Mouse (Mus musculus): ENCODE results near the gene Aoc1. TPM values are rescaled to one million over a fixed set of nuclear protein-coding genes. Genes with fewer than 3 reads are reported as not detected.

Gene Aoc1
- polyA plus RNA-seq, 1 experiment = 0.04 TPM

GRCm38 (mm10) chr6:48929595-48929994, 56.9 kb downstream of the Aoc1 start, which contains the start of gene 1600015I10Rik:
Gene 1600015I10Rik (plus strand): TSS chr6:48929895.
- TF ChIP-seq POLR2A (IDR thresholded peaks at IDR 0.05; ENCODE audit: borderline replicate concordance, extremely low read depth, insufficient read depth, insufficient read length, poor library complexity, severe bottlenecking) (no peak), CTCF (IDR thresholded peaks at IDR 0.05; ENCODE audit: borderline replicate concordance, extremely low read depth, insufficient read depth, insufficient read length) (no peak)
- DNase-seq (ENCODE audit: low read depth) = no peak

- TF ChIP-seq POLR2A (IDR thresholded peaks at IDR 0.05; ENCODE audit: borderline replicate concordance, extremely low read depth, insufficient read depth, insufficient read length, poor library complexity, severe bottlenecking) (no peak), CTCF (IDR thresholded peaks at IDR 0.05; ENCODE audit: borderline replicate concordance, extremely low read depth, insufficient read depth, insufficient read length) (no peak)
- no peak for DNase-seq (ENCODE audit: low read depth)
These were observed 76.9 kb downstream of the Aoc1 start for GRCm38 (mm10) chr6:48949596-48949995.

GRCm38 (mm10) chr6:48950676-48951075, 78.0 kb downstream of the Aoc1 start:
- no peak for TF ChIP-seq POLR2A (IDR thresholded peaks at IDR 0.05; ENCODE audit: borderline replicate concordance, extremely low read depth, insufficient read depth, insufficient read length, poor library complexity, severe bottlenecking)
- no peak for TF ChIP-seq CTCF (IDR thresholded peaks at IDR 0.05; ENCODE audit: borderline replicate concordance, extremely low read depth, insufficient read depth, insufficient read length)
- DNase-seq (ENCODE audit: low read depth) = no peak

DNA sequence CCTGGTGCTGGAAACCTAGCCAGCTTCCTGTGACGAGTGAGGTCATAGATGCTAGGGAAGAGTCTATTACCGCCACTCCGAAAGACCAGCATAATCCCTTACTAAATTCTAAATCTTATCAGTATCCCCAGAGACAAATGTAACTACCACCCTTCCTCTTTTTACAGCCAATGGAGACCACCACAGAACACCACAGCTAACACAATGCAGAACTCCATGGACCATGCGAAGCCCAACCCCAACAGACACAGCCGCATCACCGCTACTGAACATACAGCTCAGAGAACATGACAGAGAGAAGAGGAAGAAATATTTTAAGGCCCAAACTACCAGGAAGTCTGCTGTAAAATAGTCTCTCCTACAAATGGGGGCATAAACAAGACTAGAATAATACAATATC, 78.9 kb downstream of the Aoc1 start:
- no peak for TF ChIP-seq POLR2A (IDR thresholded peaks at IDR 0.05; ENCODE audit: borderline replicate concordance, extremely low read depth, insufficient read depth, insufficient read length, poor library complexity, severe bottlenecking)
- TF ChIP-seq CTCF (IDR thresholded peaks at IDR 0.05; ENCODE audit: borderline replicate concordance, extremely low read depth, insufficient read depth, insufficient read length) = no peak
- no peak for DNase-seq (ENCODE audit: low read depth)

GRCm38 (mm10) chr6:48953220-48953619, 80.5 kb downstream of the Aoc1 start:
- no peak for DNase-seq (ENCODE audit: low read depth)
- TF ChIP-seq CTCF (IDR thresholded peaks at IDR 0.05; ENCODE audit: borderline replicate concordance, extremely low read depth, insufficient read depth, insufficient read length) = no peak
- TF ChIP-seq POLR2A (IDR thresholded peaks at IDR 0.05; ENCODE audit: borderline replicate concordance, extremely low read depth, insufficient read depth, insufficient read length, poor library complexity, severe bottlenecking) = no peak

DNA sequence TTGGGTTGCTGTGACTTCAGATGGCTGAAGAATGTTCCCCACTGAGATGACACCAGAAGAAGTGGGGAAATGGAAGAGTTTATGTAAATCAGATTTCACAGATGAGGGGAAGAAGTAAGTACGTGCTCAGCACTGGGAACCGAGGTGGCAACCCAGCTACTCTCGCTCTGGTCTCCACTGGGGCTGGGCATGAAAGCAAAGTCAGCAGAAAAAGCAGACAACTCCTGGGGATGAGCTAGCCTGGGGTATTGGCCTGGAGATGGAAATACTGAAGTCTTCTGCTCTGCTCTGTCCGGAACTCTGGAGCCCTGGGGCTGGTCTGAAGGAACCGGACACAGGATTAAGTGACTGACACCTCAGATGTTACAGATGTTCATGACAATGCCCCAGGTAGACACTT, 81.5 kb downstream of the Aoc1 start:
- DNase-seq (ENCODE audit: low read depth) = no peak
- TF ChIP-seq POLR2A (IDR thresholded peaks at IDR 0.05; ENCODE audit: borderline replicate concordance, extremely low read depth, insufficient read depth, insufficient read length, poor library complexity, severe bottlenecking) = no peak
- no peak for TF ChIP-seq CTCF (IDR thresholded peaks at IDR 0.05; ENCODE audit: borderline replicate concordance, extremely low read depth, insufficient read depth, insufficient read length)

DNA sequence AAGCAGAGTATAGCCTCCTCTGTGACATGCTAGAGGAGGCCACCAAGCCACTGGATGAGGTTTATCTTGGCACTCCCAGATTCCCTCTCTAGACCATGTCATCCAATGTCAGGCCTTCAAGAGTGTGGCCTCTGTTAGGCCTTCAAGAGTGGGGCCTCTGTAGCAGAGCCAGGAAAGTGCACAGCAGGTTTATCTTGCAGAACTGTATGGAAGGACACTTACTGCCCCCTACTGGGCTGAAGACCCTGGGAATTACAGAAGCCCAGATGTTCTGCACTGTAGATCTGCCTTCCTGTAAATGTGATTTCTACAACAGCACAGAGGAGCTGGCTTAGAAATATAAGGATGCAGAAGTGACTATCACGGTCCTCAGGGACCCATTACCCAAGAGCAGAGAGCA, 82.2 kb downstream of the Aoc1 start:
- TF ChIP-seq POLR2A (IDR thresholded peaks at IDR 0.05; ENCODE audit: borderline replicate concordance, extremely low read depth, insufficient read depth, insufficient read length, poor library complexity, severe bottlenecking) (no peak), CTCF (IDR thresholded peaks at IDR 0.05; ENCODE audit: borderline replicate concordance, extremely low read depth, insufficient read depth, insufficient read length) (peak; percentile 59; the same call in 1 of the 2 replicates)
- DNase-seq (ENCODE audit: low read depth) = peak; percentile 69

DNA sequence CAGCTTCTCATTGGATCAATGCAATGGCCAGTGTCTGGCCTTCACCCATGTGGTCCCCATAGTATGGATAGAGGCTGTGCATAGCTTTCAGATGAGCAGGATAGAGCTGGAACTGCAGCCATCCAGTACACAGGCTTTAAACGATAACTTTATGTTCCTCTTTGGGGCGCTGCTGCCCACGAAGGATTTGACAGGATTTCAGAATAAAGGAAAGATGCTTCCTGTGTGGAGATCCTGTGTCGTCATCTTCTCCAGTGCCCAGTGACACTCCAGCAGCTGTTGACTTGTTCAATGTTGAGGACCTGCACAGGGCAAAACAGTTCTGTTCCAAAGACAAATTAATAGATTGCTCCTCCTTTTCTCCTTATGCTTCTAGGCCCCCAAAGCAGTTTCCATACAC, 84.1 kb downstream of the Aoc1 start:
- DNase-seq (ENCODE audit: low read depth) = no peak
- TF ChIP-seq POLR2A (IDR thresholded peaks at IDR 0.05; ENCODE audit: borderline replicate concordance, extremely low read depth, insufficient read depth, insufficient read length, poor library complexity, severe bottlenecking) = no peak
- no peak for TF ChIP-seq CTCF (IDR thresholded peaks at IDR 0.05; ENCODE audit: borderline replicate concordance, extremely low read depth, insufficient read depth, insufficient read length)

- TF ChIP-seq POLR2A (IDR thresholded peaks at IDR 0.05; ENCODE audit: borderline replicate concordance, extremely low read depth, insufficient read depth, insufficient read length, poor library complexity, severe bottlenecking) = no peak
- TF ChIP-seq CTCF (IDR thresholded peaks at IDR 0.05; ENCODE audit: borderline replicate concordance, extremely low read depth, insufficient read depth, insufficient read length) = peak; percentile 45; the same call in 1 of the 2 replicates
- DNase-seq (ENCODE audit: low read depth) = peak; percentile 63
These were observed 85.4 kb downstream of the Aoc1 start for GRCm38 (mm10) chr6:48958053-48958452.

Other genes with a start within 250 kb of the Aoc1 start
- 11.0 and 14.0 TPM in 2 replicates for gene AI854703, start 246.1 kb upstream of the Aoc1 start, polyA plus RNA-seq (2012; rRNA removed)
- 0.81 and 1.6 TPM in 2 replicates for gene Gimap8, start 225.7 kb upstream of the Aoc1 start, polyA plus RNA-seq (2012; rRNA removed)
- gene Gimap9, start 196.8 kb upstream of the Aoc1 start, polyA plus RNA-seq (2012; rRNA removed) = 1.6 and 1.7 TPM in 2 replicates
- gene Gimap4, start 188.3 kb upstream of the Aoc1 start, polyA plus RNA-seq (2012; rRNA removed) = 1.2 and 1.6 TPM in 2 replicates
- 3.5 and 5.2 TPM in 2 replicates for gene Gimap6, start 164.7 kb upstream of the Aoc1 start, polyA plus RNA-seq (2012; rRNA removed)
- 0.40 TPM in 1 of 2 replicates, not detected in the other for gene Gm28053, start 154.3 kb upstream of the Aoc1 start, polyA plus RNA-seq (2012; rRNA removed)
- not detected in 2 replicates for gene Gimap7, start 154.3 kb upstream of the Aoc1 start, polyA plus RNA-seq (2012; rRNA removed)
- gene Gimap1, start 133.8 kb upstream of the Aoc1 start, polyA plus RNA-seq (2012; rRNA removed) = 1.0 and 2.2 TPM in 2 replicates
- 0.87 and 1.2 TPM in 2 replicates for gene Gimap5, start 126.7 kb upstream of the Aoc1 start, polyA plus RNA-seq (2012; rRNA removed)
- not detected in 2 replicates for gene Gimap3, start 102.0 kb upstream of the Aoc1 start, polyA plus RNA-seq (2012; rRNA removed)
- gene Tmem176a, start 32.0 kb upstream of the Aoc1 start, polyA plus RNA-seq (2012; rRNA removed) = 12.7 and 14.0 TPM in 2 replicates
- 92.9 and 101 TPM in 2 replicates for gene Tmem176b, start 31.4 kb upstream of the Aoc1 start, polyA plus RNA-seq (2012; rRNA removed)
- not detected in 2 replicates for gene 1600015I10Rik, start 57.0 kb downstream of the Aoc1 start, polyA plus RNA-seq (2012; rRNA removed)
- not detected in 2 replicates for gene Doxl2, start 102.1 kb downstream of the Aoc1 start, polyA plus RNA-seq (2012; rRNA removed)
- gene Svs1, start 114.0 kb downstream of the Aoc1 start, polyA plus RNA-seq (2012; rRNA removed) = not detected in 2 replicates
- 0.44 and 1.3 TPM in 2 replicates for gene Gpnmb, start 163.7 kb downstream of the Aoc1 start, polyA plus RNA-seq (2012; rRNA removed)
- gene Malsu1, start 200.9 kb downstream of the Aoc1 start, polyA plus RNA-seq (2012; rRNA removed) = 18.6 and 27.7 TPM in 2 replicates